ENCODE assay signal across 19 mouse cellular contexts in genomic region chr9:66703002-66703401, GRCm38 (mm10). TPM values are rescaled to one million over a fixed set of nuclear protein-coding genes. Genes with fewer than 3 reads are reported as not detected.
A peak's percentile ranks its signal among the peaks of the same experiment; 100 is the strongest.
DNase-seq lines count a peak whose midpoint lies in the region; TF ChIP-seq lines count a peak whose summit lies in the region.
"Had no signal": no experiment of that assay in that cellular context is flagged by ENCODE, and none has a peak within 500 bp of the region (broad histone marks: within the 10 kb centered on the region; RNA-seq: fewer than 3 reads in every experiment).

No protein-coding gene starts in this region.

- intact Hi-C loops in gastrocnemius, adult 2 months (cut with DNase I): loop anchor here (10.0 kb wide), 1 partner anchor 188 kb away; the partner anchor contains the start of gene Fbxl22

- H3K4me3 ChIP-seq in gastrocnemius, adult 2 months: no peak overlapping the region
- H3K4me3 ChIP-seq: forebrain, embryonic 15.5 days; hindbrain, embryonic 13.5 days; limb, embryonic 13.5 days; liver, embryonic 12.5 days had no signal

- TF ChIP-seq CTCF in gastrocnemius, adult 2 months (IDR thresholded peaks at IDR 0.05): no peak

- no peak overlapping the region for H3K27ac ChIP-seq in gastrocnemius, adult 2 months
- H3K27ac ChIP-seq: forebrain, embryonic 15.5 days; hindbrain, embryonic 13.5 days; limb, embryonic 13.5 days; liver, embryonic 12.5 days had no signal

- DNase-seq in gastrocnemius, adult 2 months: peak; percentile 55
- DNase-seq in gastrocnemius, postnatal 4 days (ENCODE audit: low spot score in 2 of 2): no peak
- peak; percentile 53 to 78 for DNase-seq in kidney, postnatal 25 days
- no peak for DNase-seq in kidney, postnatal 10 days
- DNase-seq in cerebellum, adult 8-10 months: peak; percentile 52
- DNase-seq in frontal cortex, postnatal 14 days (ENCODE audit: low spot score in 2 of 2): no peak
- DNase-seq in spleen, adult 12 weeks (ENCODE audit: low spot score): no peak
- DNase-seq: adrenal gland, postnatal 36 days; gastrocnemius, postnatal 36 days; layer of hippocampus, postnatal 36 days; lung, adult 18-20 months; lung, postnatal 10 days; spleen, adult 18-20 months had no signal

RNA-seq across cellular contexts. Expression of gene Car12, which starts 10.5 kb away (rescaled TPM):
- under 1 TPM; 0.10 to 0.14 TPM for total RNA-seq in gastrocnemius, adult 2 months (2021)
- total RNA-seq in gastrocnemius, postnatal 4 days (2021): 1 to 10 TPM; 1.4 to 2.2 TPM
- total RNA-seq: heart, adult 8-10 months; heart, postnatal 25 days had no signal

Comparison
In these comparisons a context has a peak if more than half of its experiments do, and no peak if none do; other contexts are left out.
1. DNase-seq: peak in gastrocnemius, adult 2 months (single experiment), kidney, postnatal 25 days (2 of 2) and cerebellum, adult 8-10 months (single experiment); none in gastrocnemius, postnatal 4 days (0 of 2), kidney, postnatal 10 days (single experiment), frontal cortex, postnatal 14 days (0 of 2) and spleen, adult 12 weeks (single experiment).